Mouse (Mus musculus): ENCODE data around the gene Tln1.

DNA sequence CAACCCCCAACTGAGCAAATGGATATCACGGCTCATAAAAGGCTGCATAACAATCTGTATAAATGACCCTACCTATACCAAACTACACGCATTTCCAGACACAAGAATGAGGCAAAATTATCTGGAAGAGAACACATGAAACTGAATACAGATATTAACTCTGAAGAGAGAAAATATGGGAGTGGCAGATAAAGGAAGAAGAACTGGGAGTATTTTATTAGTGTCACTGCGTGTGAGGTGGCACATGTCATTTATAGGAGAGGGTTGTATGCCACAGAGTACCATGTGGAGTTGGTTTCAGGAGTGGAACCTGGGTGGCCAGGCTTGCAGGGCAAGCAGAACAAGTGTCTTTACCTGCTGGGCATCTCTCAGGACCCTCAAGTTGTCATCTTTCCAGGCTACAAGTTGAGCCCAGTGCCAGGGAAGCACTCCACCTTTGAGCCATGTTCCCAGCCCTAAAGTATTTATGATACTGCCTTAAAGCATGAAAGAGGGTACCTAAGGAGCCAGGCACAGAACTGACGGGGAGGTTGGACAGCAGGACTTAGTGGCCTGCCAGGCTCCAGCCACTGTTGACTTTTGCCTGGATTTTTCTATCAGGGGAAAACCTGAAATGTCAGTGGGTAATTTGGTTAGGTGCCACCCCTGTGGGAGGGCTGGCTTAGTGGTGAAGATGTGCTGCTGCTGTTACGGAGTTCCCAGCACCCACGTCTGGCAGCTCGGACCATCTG, 36.3 kb upstream of the Tln1 start:
- TF ChIP-seq POLR2A (IDR thresholded peaks at IDR 0.05; ENCODE audit: extremely low read depth, insufficient read depth, low read length) (no peak), CTCF (IDR thresholded peaks at IDR 0.05; ENCODE audit: low read depth, low read length) (no peak)
